Mouse (Mus musculus) liver, adult 2 months (tissue): Measurements from ENCODE around the gene H2-Oa. TPM values are rescaled to one million over a fixed set of nuclear protein-coding genes. Genes with fewer than 3 reads are reported as not detected.

Source experiments
- DNase-seq: peaks from one replicate; pipeline ENCODE4 v3.0.0-alpha.2; 2011; ENCODE audit warnings: low read depth, low spot score; ENCODE audit errors: extremely low read depth
- H3K27ac ChIP-seq: fragments of 200-500 bp; replicated peaks from 2 replicates; pipeline ENCODE4 v1.5.1; 2012; ENCODE audit warnings: low read depth, mild to moderate bottlenecking, control low read depth, inconsistent platforms, low read length; ENCODE audit not compliant: insufficient read depth
- H3K27me3 ChIP-seq: fragments of 200-500 bp; 2 replicates; pipeline ENCODE4 v1.6.1; 2012; ENCODE audit warnings: mild to moderate bottlenecking, moderate library complexity, low read length, inconsistent platforms; ENCODE audit not compliant: control insufficient read depth, insufficient read depth
- H3K36me3 ChIP-seq: fragments of 200-500 bp; 2 replicates; pipeline ENCODE4 v1.6.1; 2012; ENCODE audit warnings: low read length, inconsistent platforms; ENCODE audit not compliant: control insufficient read depth, insufficient read depth
- H3K4me1 ChIP-seq: fragments of 200-500 bp; 2 replicates; pipeline ENCODE4 v1.6.1; 2011; ENCODE audit warnings: low read length; ENCODE audit not compliant: control insufficient read depth, insufficient read depth
- H3K4me3 ChIP-seq: fragments of 200-500 bp; 2 replicates; pipeline ENCODE4 v1.5.1; 2011; ENCODE audit warnings: low read depth, mild to moderate bottlenecking, control low read depth, low read length, moderate library complexity; ENCODE audit not compliant: insufficient read depth
- H3K79me2 ChIP-seq: fragments of 200-500 bp; 2 replicates; pipeline ENCODE4 v1.6.1; 2012; ENCODE audit warnings: inconsistent platforms, mild to moderate bottlenecking, low read length, moderate library complexity; ENCODE audit not compliant: control insufficient read depth, insufficient read depth
- H3K9ac ChIP-seq: fragments of 200-500 bp; 2 replicates; pipeline ENCODE4 v1.6.1; 2012; ENCODE audit warnings: low read depth, mild to moderate bottlenecking, control low read depth, inconsistent platforms, low read length
- CTCF ChIP-seq: fragments of 200-500 bp; IDR thresholded peaks from 2 replicates; pipeline ENCODE4 v1.5.1; 2011; ENCODE audit warnings: low read depth, low read length, control low read depth
- POLR2A ChIP-seq: fragments of 200-500 bp; IDR thresholded peaks from 2 replicates; pipeline ENCODE4 v1.6.1; 2011; ENCODE audit warnings: low read length, control low read depth; ENCODE audit not compliant: insufficient read depth; ENCODE audit errors: extremely low read depth
- WGBS: fragments of 180-500 bp; shearing (Covaris S2); methylation state at CpG from one replicate; pipeline ENCODE4 v1.1.7; 2018; 5-methylcytosine and 5-hydroxymethylcytosine counted together
- polyA plus RNA-seq: library from polyadenylated mRNA; depleted of rRNA; stranded (reverse); fragments of >200 nt; gene quantifications from 2 replicates; pipeline ENCODE4 v1.2.3, GENCODE M21; 2012
- total RNA-seq: library from RNA; depleted of rRNA; stranded (reverse); fragments of >200 nt; gene quantifications from 2 replicates; pipeline ENCODE4 v1.2.3, GENCODE M21; 2014

Gene H2-Oa
- total and polyA plus RNA-seq, 2 experiments, result 0.28 to 1.4 TPM

DNA sequence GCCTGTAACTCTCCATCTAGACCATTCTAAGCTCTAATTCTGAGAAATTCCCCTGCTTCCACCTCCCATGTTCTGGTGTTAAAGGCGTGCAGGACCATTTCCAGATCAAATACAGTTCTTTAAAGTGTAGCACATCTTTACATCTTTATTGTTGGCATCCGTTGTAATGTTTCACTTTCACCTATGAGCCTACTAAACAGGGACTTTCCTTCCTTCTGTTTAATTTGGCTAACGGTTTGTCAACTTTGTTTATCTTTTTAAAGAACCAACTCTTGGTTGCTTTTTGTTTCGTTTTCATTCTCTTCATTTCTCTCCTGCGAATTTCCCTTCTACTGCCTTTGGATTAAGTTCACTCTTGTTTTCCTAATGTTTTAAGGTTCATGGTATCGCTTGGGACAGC, 10.7 kb downstream of the H2-Oa start:
- Histone ChIP-seq H3K27ac (no peak overlapping the region), H3K4me3 (no peak overlapping the region), H3K36me3 (no peaks in the 10 kb centered on the region), H3K9ac (no peak overlapping the region), H3K4me1 (peaks cover 5% of the 10 kb centered on the region; the same call in 1 of the 2 replicates), H3K79me2 (no peaks in the 10 kb centered on the region), H3K27me3 (no peaks in the 10 kb centered on the region)
- no peak for TF ChIP-seq CTCF
- TF ChIP-seq POLR2A, result no peak
- peak; percentile 74 for DNase-seq
- WGBS, result 15% methylated on average over 6 of the region's 6 CpGs

DNA sequence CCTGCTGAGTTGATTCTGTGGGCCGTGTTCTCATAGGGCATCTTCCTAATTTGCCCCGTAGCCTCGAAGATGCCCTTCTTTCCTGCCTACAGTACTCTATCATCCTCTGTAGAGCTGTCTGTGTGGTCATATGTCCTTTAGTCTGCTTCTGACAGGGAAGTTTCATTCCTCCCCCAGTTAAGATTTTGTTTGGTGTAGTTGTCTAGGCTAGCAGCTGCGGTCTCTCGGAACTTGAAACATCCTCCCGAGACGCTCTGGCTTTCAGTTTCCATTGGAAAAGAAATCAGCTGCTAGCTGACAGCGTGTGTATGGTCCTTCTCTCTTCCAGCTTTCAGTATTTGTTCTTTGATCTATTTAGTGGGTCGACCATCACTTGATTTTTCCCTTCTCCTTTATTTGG, 12.7 kb downstream of the H2-Oa start:
- Histone ChIP-seq H3K79me2 (no peaks in the 10 kb centered on the region), H3K36me3 (no peaks in the 10 kb centered on the region), H3K27ac (no peak overlapping the region), H3K27me3 (no peaks in the 10 kb centered on the region), H3K4me1 (peaks cover 5% of the 10 kb centered on the region; the same call in 1 of the 2 replicates), H3K9ac (no peak overlapping the region), H3K4me3 (no peak overlapping the region)
- 86% methylated on average over 9 of the region's 9 CpGs for WGBS
- TF ChIP-seq POLR2A (no peak), CTCF (no peak)
- peak; percentile 12 for DNase-seq

DNA sequence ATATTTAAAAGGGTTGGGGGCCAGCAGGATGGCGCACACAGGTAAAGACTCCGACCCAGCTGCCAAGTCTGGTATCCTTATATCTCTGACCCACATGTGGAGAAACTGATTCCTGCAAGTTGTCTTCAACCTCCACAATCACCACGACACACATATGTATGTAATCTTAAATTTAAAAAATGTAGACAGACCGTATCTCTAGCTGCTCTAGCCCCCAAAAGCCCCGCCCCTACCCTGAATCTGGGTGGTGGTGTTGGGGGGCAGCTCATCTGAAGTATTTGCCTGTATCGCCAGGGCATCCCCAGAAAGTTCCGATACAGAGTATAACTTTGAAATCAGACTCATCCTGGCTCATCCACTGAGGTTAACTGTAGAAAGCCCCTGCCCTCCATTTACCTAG, 14.4 kb downstream of the H2-Oa start:
- Histone ChIP-seq H3K9ac (no peak overlapping the region), H3K79me2 (no peaks in the 10 kb centered on the region), H3K4me1 (peaks cover 5% of the 10 kb centered on the region; the same call in 1 of the 2 replicates), H3K27me3 (no peaks in the 10 kb centered on the region), H3K4me3 (no peak overlapping the region), H3K36me3 (peaks cover 10% of the 10 kb centered on the region), H3K27ac (no peak overlapping the region)
- no peak for DNase-seq
- TF ChIP-seq POLR2A (no peak), CTCF (no peak)
- 93% methylated on average over 7 of the region's 7 CpGs for WGBS

DNA sequence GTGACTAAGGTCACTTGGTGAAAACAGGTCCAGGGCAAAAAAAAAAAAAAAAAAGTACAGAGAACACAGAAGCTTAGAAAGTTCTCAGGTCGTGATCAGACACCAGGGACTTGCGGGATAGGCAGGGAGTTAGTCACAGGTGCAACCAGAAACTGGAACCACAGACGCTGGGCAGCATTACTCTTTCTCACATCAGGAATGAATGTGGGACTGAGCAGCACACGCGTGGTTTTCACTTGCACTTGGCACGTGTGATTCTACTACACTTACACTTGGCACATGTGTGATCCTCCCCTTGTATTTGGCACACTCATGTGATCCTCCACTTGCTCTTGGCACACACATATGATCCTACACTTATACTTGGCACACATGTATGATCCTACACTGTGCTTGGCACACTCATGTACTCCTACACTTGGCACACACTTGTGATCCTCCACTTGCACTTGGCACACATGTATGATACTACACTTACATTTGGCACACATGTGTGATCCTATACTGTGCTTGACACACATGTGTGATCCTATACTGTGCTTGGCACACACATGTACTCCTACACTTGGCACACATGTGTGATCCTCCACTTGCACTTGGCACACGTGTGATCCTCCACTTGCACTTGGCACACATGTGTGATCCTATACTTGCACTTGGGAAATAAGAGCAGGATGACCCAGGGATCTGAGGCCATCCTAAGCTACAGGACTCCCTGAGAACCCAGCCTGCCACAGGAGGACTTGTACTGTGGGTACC, 15.1 kb downstream of the H2-Oa start:
- WGBS, result 68% methylated on average over 7 of the region's 7 CpGs

DNA sequence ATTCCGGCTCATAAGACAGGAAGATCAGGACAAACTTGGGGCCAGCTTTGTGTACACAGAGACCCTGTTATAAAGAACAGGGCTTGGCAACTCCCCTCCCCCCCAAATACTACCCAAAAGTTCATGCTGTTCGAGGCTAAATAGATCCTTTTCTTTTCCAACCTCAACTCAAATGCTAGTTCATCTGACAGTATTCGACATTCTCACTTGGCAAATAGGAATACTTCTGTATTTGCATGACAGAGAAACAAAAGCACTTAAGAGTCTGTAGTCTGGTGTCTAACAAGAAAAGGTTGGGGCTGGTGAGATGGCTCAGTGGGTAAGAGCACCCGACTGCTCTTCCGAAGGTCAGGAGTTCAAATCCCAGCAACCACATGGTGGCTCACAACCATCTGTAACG, 16.3 kb downstream of the H2-Oa start:
- peak; percentile 14 for DNase-seq

More for the DNA sequence above, 15.1 kb downstream of the H2-Oa start:
- H3K36me3 ChIP-seq, result peaks cover 17% of the 10 kb centered on the region
- H3K4me1 ChIP-seq, result peaks cover 2% of the 10 kb centered on the region; the same call in 1 of the 2 replicates
- no peaks in the 10 kb centered on the region for H3K79me2 ChIP-seq
- peak; percentile 58 for DNase-seq
- no peak for TF ChIP-seq CTCF
- no peak for TF ChIP-seq POLR2A
- no peaks in the 10 kb centered on the region for H3K27me3 ChIP-seq
- H3K27ac ChIP-seq, result no peak overlapping the region
- H3K4me3 ChIP-seq, result no peak overlapping the region
- H3K9ac ChIP-seq, result no peak overlapping the region

DNA sequence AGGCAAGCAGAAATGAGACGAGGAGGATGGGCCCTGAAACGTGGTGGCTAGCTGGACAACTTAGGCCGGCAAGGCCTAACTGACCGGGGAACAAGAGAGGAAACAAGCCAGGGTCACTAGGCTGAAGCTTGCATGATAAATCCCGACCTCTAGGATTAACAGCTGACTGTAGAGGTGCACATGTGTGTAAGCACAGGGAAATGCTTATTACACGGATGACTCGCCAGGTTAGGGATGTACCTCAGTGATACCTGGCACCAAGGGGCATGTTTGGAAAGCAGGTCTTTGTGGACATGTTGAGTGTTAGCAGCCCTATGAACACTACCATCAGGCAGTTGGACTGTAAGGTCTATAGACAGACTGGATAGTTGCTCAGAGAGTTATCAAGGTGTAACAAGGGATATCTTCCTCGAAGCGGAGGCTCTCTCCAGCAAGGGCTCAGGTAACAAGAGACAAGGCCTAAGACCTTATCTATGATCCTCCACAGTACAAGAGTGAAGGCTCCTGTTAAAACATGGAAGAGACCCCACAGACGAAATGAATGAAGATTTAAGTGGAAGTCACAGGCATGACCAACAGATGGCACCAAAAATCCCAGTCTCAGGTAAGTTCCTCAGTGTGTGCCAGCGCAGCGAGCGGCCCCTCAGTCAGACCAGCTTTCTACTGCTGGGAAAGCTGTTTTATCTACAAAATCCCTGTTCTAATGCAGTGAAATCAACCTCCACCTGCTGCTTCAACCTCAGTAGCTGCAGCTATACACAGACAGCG, 17.1 kb downstream of the H2-Oa start:
- H3K27ac ChIP-seq, result no peak overlapping the region
- WGBS, result 81% methylated on average over 14 of the region's 14 CpGs
- TF ChIP-seq CTCF, result peak; percentile 27; the same call in 1 of the 2 replicates
- no peak for TF ChIP-seq POLR2A

More for the DNA sequence above, 16.3 kb downstream of the H2-Oa start:
- TF ChIP-seq CTCF (no peak), POLR2A (no peak)
- Histone ChIP-seq H3K4me3 (no peak overlapping the region), H3K36me3 (peaks cover 29% of the 10 kb centered on the region), H3K79me2 (no peaks in the 10 kb centered on the region), H3K9ac (no peak overlapping the region), H3K27ac (no peak overlapping the region), H3K27me3 (no peaks in the 10 kb centered on the region), H3K4me1 (0 out of 2 replicates have a peak, but pooled peaks cover 2% of the 10 kb centered on the region)
- WGBS, result 69% methylated on average over 6 of the region's 6 CpGs

More for the DNA sequence above, 17.1 kb downstream of the H2-Oa start:
- Histone ChIP-seq H3K9ac (no peak overlapping the region), H3K27me3 (no peaks in the 10 kb centered on the region), H3K4me1 (peaks cover 3% of the 10 kb centered on the region; the same call in 1 of the 2 replicates), H3K36me3 (peaks cover 36% of the 10 kb centered on the region), H3K79me2 (no peaks in the 10 kb centered on the region), H3K4me3 (no peak overlapping the region)
- peak; percentile 42 for DNase-seq
